Mouse (Mus musculus): ENCODE results near the gene Arhgap28.

Arhgap28 gene

DNA sequence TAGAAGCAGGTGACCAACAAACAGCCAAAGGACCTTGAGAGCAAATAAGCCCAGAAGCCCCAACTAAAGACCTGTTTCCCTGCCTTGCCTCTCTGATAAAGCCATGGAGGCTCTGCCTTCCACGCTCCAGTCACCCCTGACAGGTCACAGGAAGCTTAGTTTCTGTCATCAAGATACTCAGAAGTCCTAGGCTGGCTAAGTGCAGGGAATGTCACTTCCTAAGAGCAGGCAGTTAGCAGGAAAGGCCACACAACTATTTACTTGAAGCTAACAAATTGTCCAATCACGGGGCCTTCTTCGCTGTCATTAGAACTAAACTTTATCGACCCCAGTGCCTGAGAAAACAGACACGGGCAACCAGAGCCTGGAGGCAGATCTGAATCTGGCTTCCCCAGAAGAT, 14.2 kb downstream of the Arhgap28 start:
- no peak for DNase-seq

DNA sequence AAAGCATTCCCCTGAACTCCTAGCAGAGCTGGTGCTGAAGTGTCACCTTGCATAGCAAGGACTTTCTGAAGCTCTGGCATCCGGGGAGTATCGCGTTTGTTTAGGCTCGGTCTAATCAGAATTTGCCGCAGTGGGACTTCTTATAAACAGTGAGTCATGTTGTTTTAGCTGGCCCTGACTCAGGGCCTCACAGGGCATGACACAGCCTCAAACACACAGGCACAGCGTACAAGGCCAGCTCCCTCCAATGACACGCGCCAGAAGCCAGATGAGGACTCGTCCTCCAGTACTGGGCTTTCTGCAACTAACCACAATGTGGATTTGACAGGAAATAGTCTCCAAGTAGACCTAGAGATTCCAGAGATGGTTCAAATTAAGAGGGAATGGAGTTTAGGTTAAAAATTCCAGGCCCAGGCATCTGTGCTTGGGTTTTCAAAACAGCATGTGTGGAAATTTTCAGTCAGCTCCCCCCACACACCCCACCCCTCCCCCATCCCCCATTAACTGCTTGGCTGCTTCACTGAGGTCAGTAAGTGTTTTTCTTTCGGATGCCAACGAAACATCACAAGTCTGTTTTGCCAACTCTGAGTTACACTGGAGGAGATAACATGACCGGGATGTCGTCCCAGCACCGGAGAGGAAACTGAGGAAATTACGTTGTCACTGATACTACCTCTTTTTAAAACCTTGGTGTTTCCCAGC, 14.8 kb downstream of the Arhgap28 start:
- peak; percentile 71 to 83 for DNase-seq

DNA sequence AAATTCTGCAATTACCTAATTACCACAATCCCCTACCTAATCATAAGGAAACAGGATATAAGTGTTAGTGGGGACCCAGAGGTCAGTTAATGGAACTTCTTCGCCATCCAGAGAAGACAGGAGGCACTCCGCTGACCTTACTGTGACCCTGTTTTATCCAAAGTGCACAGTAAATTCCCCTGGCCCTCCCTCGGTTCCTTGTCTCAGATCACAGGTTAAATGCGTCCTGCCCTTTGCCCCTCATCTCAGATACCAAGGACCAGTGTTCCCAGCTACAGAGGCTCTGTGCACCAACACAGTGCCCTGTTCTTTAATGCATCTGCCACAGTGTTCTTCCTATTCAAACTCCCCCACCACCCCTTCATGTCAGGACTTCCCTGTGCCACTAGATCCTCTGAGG, 18.4 kb downstream of the Arhgap28 start:
- DNase-seq = no peak

DNA sequence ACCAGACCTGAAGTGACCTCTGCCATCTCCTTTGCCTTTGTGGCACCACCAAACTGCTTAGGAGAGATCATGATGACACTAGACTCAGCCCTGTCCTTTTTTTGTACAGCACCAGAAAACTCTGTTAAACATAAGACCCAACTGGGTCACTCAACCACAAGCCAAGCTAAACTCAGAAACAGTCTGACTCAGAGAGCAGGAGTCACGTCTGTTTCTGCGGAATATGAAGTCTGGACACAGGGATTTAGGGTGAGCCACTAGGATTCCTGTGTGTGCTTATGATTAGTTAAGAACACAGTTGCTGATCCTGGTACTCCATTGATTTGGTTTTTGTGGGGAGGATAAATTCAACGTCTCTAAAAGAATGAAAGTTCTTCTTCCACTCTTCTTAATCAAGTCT, 23.3 kb downstream of the Arhgap28 start:
- DNase-seq = no peak

- no peak for DNase-seq
Observed at GRCm38 (mm10) chr17:67979248-67979647, 24.7 kb downstream of the Arhgap28 start.

DNA sequence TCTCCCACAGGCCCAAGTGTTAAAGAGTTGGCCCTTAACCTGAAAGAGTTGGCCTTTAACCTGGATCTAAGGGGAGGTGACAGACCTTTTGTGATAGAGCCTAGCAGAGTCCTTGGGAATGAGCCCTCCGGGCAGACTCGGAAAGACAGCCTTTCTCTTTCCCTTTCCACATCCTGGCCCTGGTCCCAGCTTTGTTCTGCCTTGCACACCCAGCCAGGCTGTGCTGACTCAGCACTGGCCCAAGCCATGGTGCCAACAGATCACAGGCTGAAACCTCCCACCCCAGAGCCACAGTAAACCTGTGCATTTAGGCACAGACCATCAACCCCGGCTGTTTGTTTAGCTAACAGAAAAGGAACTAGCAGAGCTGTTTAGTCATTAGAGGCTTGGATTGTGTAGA, 25.1 kb downstream of the Arhgap28 start:
- peak; percentile 80 to 86 for DNase-seq

- DNase-seq = no peak
Observed at GRCm38 (mm10) chr17:67976465-67976864, 27.5 kb downstream of the Arhgap28 start.

- peak in 1 of 2 experiments; percentile 24 for DNase-seq
Observed at GRCm38 (mm10) chr17:67976027-67976426, 27.9 kb downstream of the Arhgap28 start.

DNA sequence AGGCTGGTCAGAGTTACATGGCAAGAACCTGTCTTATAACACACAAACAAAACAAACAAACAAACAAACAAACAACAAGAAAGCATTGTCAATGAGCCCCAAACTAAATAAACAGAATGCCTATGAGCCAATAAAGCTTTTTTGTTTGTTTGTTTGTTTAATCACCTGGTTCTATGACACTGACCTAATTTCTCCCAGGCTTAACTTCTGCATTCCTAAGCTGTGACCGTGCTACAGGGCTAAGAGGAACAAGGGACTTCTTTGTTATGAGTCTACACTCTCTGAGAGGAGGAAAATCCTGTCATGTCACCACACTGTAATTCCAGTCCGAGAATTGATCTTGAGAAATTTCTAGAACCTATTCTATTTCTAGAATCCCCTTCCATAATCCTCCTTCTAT, 29.2 kb downstream of the Arhgap28 start:
- DNase-seq = no peak

DNA sequence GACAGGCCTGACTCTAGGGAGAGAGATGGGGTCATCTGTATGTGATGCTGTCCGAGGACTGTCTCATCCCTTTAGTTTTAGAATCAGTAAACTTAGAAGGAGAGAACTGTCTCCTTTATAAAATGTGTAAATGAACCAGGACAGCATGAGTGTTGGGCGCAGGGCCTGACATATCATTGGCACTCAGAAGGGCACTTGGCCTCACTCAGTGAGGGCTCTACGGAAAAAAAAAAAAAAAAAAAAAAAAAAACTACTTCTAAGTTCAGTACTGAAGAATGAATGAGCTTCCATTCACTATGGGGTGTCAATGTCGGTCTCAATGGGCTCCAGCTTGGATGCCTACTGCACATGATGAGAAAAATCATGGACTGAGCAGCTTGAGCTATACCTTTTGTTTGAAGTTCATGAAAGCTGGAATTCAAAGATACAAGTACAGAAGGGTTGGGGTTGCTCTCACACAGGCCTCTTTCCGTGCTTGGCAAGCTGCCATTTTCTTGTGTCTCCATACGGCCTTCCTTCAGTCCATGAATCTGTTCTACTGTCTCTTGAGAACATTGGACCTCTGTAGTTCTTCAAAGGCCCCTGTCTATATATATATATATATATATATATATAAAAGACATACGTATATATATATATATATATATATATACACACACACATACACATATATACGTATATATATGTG, 36.9 kb downstream of the Arhgap28 start:
- no peak for DNase-seq

GRCm38 (mm10) chr17:67962858-67963257, 41.1 kb downstream of the Arhgap28 start:
- no peak for DNase-seq

DNA sequence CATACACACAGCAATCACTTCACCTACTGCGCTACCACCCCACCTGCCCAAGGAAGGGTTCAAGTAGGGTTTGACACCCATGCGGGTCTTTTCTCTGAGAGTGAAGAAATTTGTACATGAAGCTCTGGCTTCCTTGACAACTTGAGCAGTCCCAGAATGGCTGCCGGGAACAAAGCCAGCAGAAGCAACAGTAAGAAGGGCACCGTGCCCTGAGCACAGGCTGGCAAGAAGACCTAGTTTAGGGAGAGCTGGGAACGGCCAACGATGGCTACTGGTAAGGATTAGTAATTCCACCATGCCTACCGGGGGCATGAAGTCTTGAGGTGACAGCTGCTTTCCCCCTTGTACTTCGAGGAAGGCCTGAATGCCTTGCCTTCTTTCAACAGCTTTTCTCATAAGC, 41.9 kb downstream of the Arhgap28 start:
- DNase-seq = no peak

DNA sequence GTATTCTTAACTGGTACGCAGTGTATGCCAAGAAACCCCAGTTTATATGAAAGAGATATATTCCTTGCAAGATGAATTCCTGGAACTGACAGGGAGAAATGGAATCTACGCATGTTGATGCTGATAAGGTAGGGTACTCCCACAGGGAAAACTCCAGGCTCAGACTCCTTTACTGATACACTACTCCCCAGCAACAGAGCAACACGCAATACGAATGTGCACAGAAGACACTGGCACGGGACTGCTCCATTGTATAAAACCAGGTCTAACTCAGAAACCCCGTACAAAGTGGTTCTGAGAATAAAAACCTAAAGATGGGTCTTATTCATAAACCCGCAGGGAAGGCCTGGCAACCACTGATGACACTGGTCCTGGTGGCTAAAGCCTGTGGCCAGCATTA, 45.0 kb downstream of the Arhgap28 start:
- no peak for DNase-seq

GRCm38 (mm10) chr17:67957603-67958002, 46.3 kb downstream of the Arhgap28 start:
- DNase-seq = no peak

DNA sequence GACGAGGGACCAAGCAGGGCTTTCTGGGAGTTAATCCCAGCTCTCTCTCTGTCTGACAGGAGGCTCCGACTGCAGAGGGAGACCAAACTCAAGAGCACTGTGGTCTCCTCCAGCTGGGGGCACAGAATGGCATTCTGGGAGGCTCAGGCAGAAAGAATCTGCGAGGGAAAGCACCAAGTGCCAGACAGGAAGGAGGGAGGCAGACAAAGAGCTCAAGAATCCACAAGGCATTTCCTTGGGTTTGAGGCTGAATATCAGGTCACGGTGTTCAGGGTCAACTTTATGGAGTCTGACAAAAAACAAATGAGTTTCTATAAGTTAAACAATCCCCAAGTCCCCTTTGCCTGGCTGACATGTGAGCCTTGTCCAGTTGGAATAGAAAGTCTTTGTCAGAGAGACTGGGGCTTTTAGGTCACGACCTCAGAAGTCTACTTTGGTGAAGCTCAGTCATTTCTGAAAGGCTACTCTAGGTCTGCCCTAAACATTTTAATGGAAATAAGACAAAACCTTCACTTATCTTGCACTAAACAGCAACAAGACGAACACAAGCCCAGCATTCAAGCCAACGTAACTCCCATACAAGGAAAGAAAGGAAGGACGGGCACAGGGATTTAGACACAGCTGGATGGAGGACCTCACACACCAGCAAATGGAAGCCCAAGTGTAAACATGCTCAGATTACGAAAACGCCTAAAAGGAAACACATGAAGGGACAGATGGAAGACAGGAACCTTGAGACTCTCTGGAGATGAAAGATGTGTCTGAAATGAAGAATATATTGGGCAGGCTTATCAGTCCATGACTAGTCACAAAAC, 47.8 kb downstream of the Arhgap28 start:
- DNase-seq = peak; percentile 23 to 40

GRCm38 (mm10) chr17:67954961-67955360, 49.0 kb downstream of the Arhgap28 start:
- DNase-seq = no peak

GRCm38 (mm10) chr17:67950523-67951213, 53.3 kb downstream of the Arhgap28 start:
- DNase-seq = peak; percentile 23 to 38

DNA sequence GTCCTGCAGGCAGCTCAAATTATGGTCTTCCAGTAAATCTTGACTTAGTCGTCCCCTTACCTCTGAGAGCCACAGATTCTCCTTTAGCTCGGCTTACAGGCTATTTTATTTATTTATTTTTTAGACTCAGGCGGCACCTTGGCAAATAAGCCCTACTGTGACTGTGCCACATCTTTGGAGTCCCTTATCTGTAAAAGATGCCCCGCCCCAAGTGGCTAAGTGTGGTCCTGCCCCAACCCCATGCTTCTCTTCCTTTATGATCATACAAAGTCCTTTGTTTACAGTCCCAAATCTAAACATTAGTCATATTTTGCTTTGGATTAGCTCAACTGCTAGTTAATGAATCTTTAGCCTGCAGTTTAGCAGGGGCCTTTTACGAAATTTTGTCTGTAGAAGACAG, 55.3 kb downstream of the Arhgap28 start:
- DNase-seq = no peak

DNA sequence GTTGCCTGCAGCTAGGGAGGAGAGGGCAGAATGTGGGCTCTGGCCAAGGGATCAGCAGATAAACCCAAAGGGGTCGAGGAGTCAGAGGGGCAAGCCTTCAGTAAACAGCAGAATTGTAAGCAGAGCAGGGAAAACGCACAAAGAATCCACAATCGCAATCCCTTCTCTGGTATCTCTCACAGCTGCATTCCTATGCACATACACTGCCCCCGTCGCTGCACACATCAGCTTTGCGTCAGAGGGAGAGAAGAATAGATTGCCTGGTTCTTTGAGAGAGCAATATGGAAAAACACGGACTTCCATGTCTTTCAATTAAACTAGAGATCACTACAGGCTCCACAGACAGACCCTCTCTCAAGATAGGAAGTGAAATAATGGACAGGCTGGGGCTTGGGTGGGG, 58.5 kb downstream of the Arhgap28 start:
- DNase-seq = no peak

- DNase-seq = no peak
Observed at GRCm38 (mm10) chr17:67944256-67944655, 59.7 kb downstream of the Arhgap28 start.

- no peak for DNase-seq
Observed at GRCm38 (mm10) chr17:67941026-67941425, 62.9 kb downstream of the Arhgap28 start.

GRCm38 (mm10) chr17:67937050-67937449, 66.9 kb downstream of the Arhgap28 start:
- DNase-seq = no peak

- DNase-seq = no peak
Observed at GRCm38 (mm10) chr17:67935556-67935955, 68.4 kb downstream of the Arhgap28 start.
